Mouse (Mus musculus): ENCODE data around the gene Olfr275. TPM values are rescaled to one million over a fixed set of nuclear protein-coding genes. Genes with fewer than 3 reads are reported as not detected.
"Not testable (repeated sequence)": the region's sequence is repeated elsewhere in the genome, so short reads cannot be mapped to it uniquely, and the experiment has no call there.

Gene Olfr275
- not detected in 2 replicates for polyA plus RNA-seq (2014; fragmentation: Nextera tagmentation; extraction: Ambion mirVana)

- Histone ChIP-seq H3K9me3 (replicated peaks; ENCODE audit: control insufficient read depth, low read length) (no peaks in the 10 kb centered on the region), H3K27ac (ENCODE audit: low read depth, low read length) (no peak within 1 kb of the TSS), H3K4me2 (no peak within 1 kb of the TSS), H3K27me3 (ENCODE audit: control insufficient read depth, insufficient read depth, low read length) (no peaks in the 10 kb centered on the region), H3K9ac (ENCODE audit: low read depth, low read length) (no peak within 1 kb of the TSS), H3K4me3 (ENCODE audit: low read depth, low read length) (no peak within 1 kb of the TSS), H3K4me1 (ENCODE audit: control insufficient read depth, insufficient read depth, low read length) (no peaks in the 10 kb centered on the region), H3K36me3 (ENCODE audit: control insufficient read depth, insufficient read depth, low read length) (no peaks in the 10 kb centered on the region)
- no peak for ATAC-seq (replicated peaks; ENCODE audit: insufficient number of reproducible peaks, low FRiP score, low TSS enrichment)
- WGBS (ENCODE audit: insufficient replicate concordance) = 75% methylated on average over 2 of the region's 2 CpGs
Measured at GRCm38 (mm10) chr4:52814304-52814703, at the start of gene Olfr275. Olfr275 (plus strand) TSS chr4:52814604.

- Histone ChIP-seq H3K27ac (ENCODE audit: low read depth, low read length) (no peak overlapping the region), H3K9me3 (replicated peaks; ENCODE audit: control insufficient read depth, low read length) (no peaks in the 10 kb centered on the region), H3K4me3 (ENCODE audit: low read depth, low read length) (no peak overlapping the region), H3K4me2 (no peak overlapping the region), H3K9ac (ENCODE audit: low read depth, low read length) (no peak overlapping the region), H3K36me3 (ENCODE audit: control insufficient read depth, insufficient read depth, low read length) (no peaks in the 10 kb centered on the region), H3K27me3 (ENCODE audit: control insufficient read depth, insufficient read depth, low read length) (no peaks in the 10 kb centered on the region), H3K4me1 (ENCODE audit: control insufficient read depth, insufficient read depth, low read length) (no peaks in the 10 kb centered on the region)
- no peak for ATAC-seq (replicated peaks; ENCODE audit: insufficient number of reproducible peaks, low FRiP score, low TSS enrichment)
- 84% methylated on average over 6 of the region's 6 CpGs for WGBS (ENCODE audit: insufficient replicate concordance)
Measured at GRCm38 (mm10) chr4:52765612-52766011, 48.8 kb upstream of the Olfr275 start.

- 82% methylated on average over 5 of the region's 5 CpGs for WGBS (ENCODE audit: insufficient replicate concordance)
- Histone ChIP-seq H3K27ac (ENCODE audit: low read depth, low read length) (no peak overlapping the region), H3K4me2 (no peak overlapping the region), H3K9me3 (replicated peaks; ENCODE audit: control insufficient read depth, low read length) (no peaks in the 10 kb centered on the region), H3K27me3 (ENCODE audit: control insufficient read depth, insufficient read depth, low read length) (no peaks in the 10 kb centered on the region), H3K36me3 (ENCODE audit: control insufficient read depth, insufficient read depth, low read length) (no peaks in the 10 kb centered on the region), H3K9ac (ENCODE audit: low read depth, low read length) (no peak overlapping the region), H3K4me1 (ENCODE audit: control insufficient read depth, insufficient read depth, low read length) (no peaks in the 10 kb centered on the region), H3K4me3 (ENCODE audit: low read depth, low read length) (no peak overlapping the region)
- ATAC-seq (replicated peaks; ENCODE audit: insufficient number of reproducible peaks, low FRiP score, low TSS enrichment) = no peak
Measured at GRCm38 (mm10) chr4:52772186-52772585, 42.2 kb upstream of the Olfr275 start.

- Histone ChIP-seq H3K9ac (ENCODE audit: low read depth, low read length) (no peak overlapping the region), H3K4me1 (ENCODE audit: control insufficient read depth, insufficient read depth, low read length) (0 out of 2 replicates have a peak, but pooled peaks cover 2% of the 10 kb centered on the region), H3K27ac (ENCODE audit: low read depth, low read length) (no peak overlapping the region), H3K4me3 (ENCODE audit: low read depth, low read length) (no peak overlapping the region), H3K27me3 (ENCODE audit: control insufficient read depth, insufficient read depth, low read length) (no peaks in the 10 kb centered on the region), H3K36me3 (ENCODE audit: control insufficient read depth, insufficient read depth, low read length) (no peaks in the 10 kb centered on the region), H3K9me3 (replicated peaks; ENCODE audit: control insufficient read depth, low read length) (no peaks in the 10 kb centered on the region), H3K4me2 (no peak overlapping the region)
- ATAC-seq (replicated peaks; ENCODE audit: insufficient number of reproducible peaks, low FRiP score, low TSS enrichment) = no peak
- WGBS (ENCODE audit: insufficient replicate concordance) = 31% methylated on average over 3 of the region's 3 CpGs
Measured at GRCm38 (mm10) chr4:52800013-52800412, 14.4 kb upstream of the Olfr275 start.

- H3K27ac ChIP-seq (ENCODE audit: low read depth, low read length) = no peak overlapping the region
- no peak overlapping the region for H3K4me2 ChIP-seq
- ATAC-seq (replicated peaks; ENCODE audit: insufficient number of reproducible peaks, low FRiP score, low TSS enrichment) = no peak
- WGBS (ENCODE audit: insufficient replicate concordance) = 36% methylated on average over 2 of the region's 2 CpGs
- no peaks in the 10 kb centered on the region for H3K9me3 ChIP-seq (replicated peaks; ENCODE audit: control insufficient read depth, low read length)
- H3K4me1 ChIP-seq (ENCODE audit: control insufficient read depth, insufficient read depth, low read length) = no peaks in the 10 kb centered on the region
- H3K27me3 ChIP-seq (ENCODE audit: control insufficient read depth, insufficient read depth, low read length) = no peaks in the 10 kb centered on the region
- H3K36me3 ChIP-seq (ENCODE audit: control insufficient read depth, insufficient read depth, low read length) = no peaks in the 10 kb centered on the region
- H3K9ac ChIP-seq (ENCODE audit: low read depth, low read length) = no peak overlapping the region
- H3K4me3 ChIP-seq (ENCODE audit: low read depth, low read length) = no peak overlapping the region
Measured at GRCm38 (mm10) chr4:52811871-52812270, 2.5 kb upstream of the Olfr275 start.

- no peak overlapping the region for H3K4me2 ChIP-seq
- no peak overlapping the region for H3K27ac ChIP-seq (ENCODE audit: low read depth, low read length)
- no peak overlapping the region for H3K9ac ChIP-seq (ENCODE audit: low read depth, low read length)
- 94% methylated on average over 11 of the region's 11 CpGs for WGBS (ENCODE audit: insufficient replicate concordance)
- no peaks in the 10 kb centered on the region for H3K36me3 ChIP-seq (ENCODE audit: control insufficient read depth, insufficient read depth, low read length)
- no peaks in the 10 kb centered on the region for H3K27me3 ChIP-seq (ENCODE audit: control insufficient read depth, insufficient read depth, low read length)
- no peak overlapping the region for H3K4me3 ChIP-seq (ENCODE audit: low read depth, low read length)
- no peaks in the 10 kb centered on the region for H3K4me1 ChIP-seq (ENCODE audit: control insufficient read depth, insufficient read depth, low read length)
- no peaks in the 10 kb centered on the region for H3K9me3 ChIP-seq (replicated peaks; ENCODE audit: control insufficient read depth, low read length)
- ATAC-seq (replicated peaks; ENCODE audit: insufficient number of reproducible peaks, low FRiP score, low TSS enrichment) = no peak
Measured at GRCm38 (mm10) chr4:52821375-52821774, 7.0 kb downstream of the Olfr275 start.

- not testable (repeated sequence) for H3K36me3 ChIP-seq (ENCODE audit: control insufficient read depth, insufficient read depth, low read length); H3K9me3 ChIP-seq (replicated peaks; ENCODE audit: control insufficient read depth, low read length); H3K9ac ChIP-seq (ENCODE audit: low read depth, low read length); H3K27ac ChIP-seq (ENCODE audit: low read depth, low read length); H3K4me2 ChIP-seq; H3K4me1 ChIP-seq (ENCODE audit: control insufficient read depth, insufficient read depth, low read length); H3K4me3 ChIP-seq (ENCODE audit: low read depth, low read length); ATAC-seq (replicated peaks; ENCODE audit: insufficient number of reproducible peaks, low FRiP score, low TSS enrichment); H3K27me3 ChIP-seq (ENCODE audit: control insufficient read depth, insufficient read depth, low read length)
- WGBS (ENCODE audit: insufficient replicate concordance) = 40% methylated on average over 1 of the region's 1 CpGs
Measured at GRCm38 (mm10) chr4:52845411-52845810, 31.0 kb downstream of the Olfr275 start.

GRCm38 (mm10) chr4:52849039-52849635, 34.7 kb downstream of the Olfr275 start:
- Histone ChIP-seq H3K9me3 (replicated peaks; ENCODE audit: control insufficient read depth, low read length) (no peaks in the 10 kb centered on the region), H3K4me3 (ENCODE audit: low read depth, low read length) (no peak overlapping the region), H3K27ac (ENCODE audit: low read depth, low read length) (no peak overlapping the region), H3K27me3 (ENCODE audit: control insufficient read depth, insufficient read depth, low read length) (no peaks in the 10 kb centered on the region), H3K36me3 (ENCODE audit: control insufficient read depth, insufficient read depth, low read length) (no peaks in the 10 kb centered on the region), H3K9ac (ENCODE audit: low read depth, low read length) (no peak overlapping the region), H3K4me2 (no peak overlapping the region), H3K4me1 (ENCODE audit: control insufficient read depth, insufficient read depth, low read length) (no peaks in the 10 kb centered on the region)
- ATAC-seq (replicated peaks; ENCODE audit: insufficient number of reproducible peaks, low FRiP score, low TSS enrichment) = no peak
- WGBS (ENCODE audit: insufficient replicate concordance) = 65% methylated on average over 4 of the region's 4 CpGs

- no peaks in the 10 kb centered on the region for H3K27me3 ChIP-seq (ENCODE audit: control insufficient read depth, insufficient read depth, low read length)
- no peak overlapping the region for H3K9ac ChIP-seq (ENCODE audit: low read depth, low read length)
- ATAC-seq (replicated peaks; ENCODE audit: insufficient number of reproducible peaks, low FRiP score, low TSS enrichment) = no peak
- H3K9me3 ChIP-seq (replicated peaks; ENCODE audit: control insufficient read depth, low read length) = no peaks in the 10 kb centered on the region
- no peaks in the 10 kb centered on the region for H3K36me3 ChIP-seq (ENCODE audit: control insufficient read depth, insufficient read depth, low read length)
- 79% methylated on average over 5 of the region's 5 CpGs for WGBS (ENCODE audit: insufficient replicate concordance)
- no peak overlapping the region for H3K4me2 ChIP-seq
- H3K27ac ChIP-seq (ENCODE audit: low read depth, low read length) = no peak overlapping the region
- H3K4me1 ChIP-seq (ENCODE audit: control insufficient read depth, insufficient read depth, low read length) = no peaks in the 10 kb centered on the region
- no peak overlapping the region for H3K4me3 ChIP-seq (ENCODE audit: low read depth, low read length)
Measured at GRCm38 (mm10) chr4:52849672-52850071, 35.3 kb downstream of the Olfr275 start.

Measured in heart, embryonic 11.5 days (tissue).